Mouse (Mus musculus) lung, embryonic 14.5 days (tissue): ENCODE measurements around the gene Cox7a2l. TPM values are rescaled to one million over a fixed set of nuclear protein-coding genes. Genes with fewer than 3 reads are reported as not detected.

ENCODE experiments used
- ATAC-seq: fragments of 200-750 bp; cut with Nextera tagmentation; 2 replicates; pipeline ENCODE4 v1.8.0; 2017; ENCODE audit warnings: mild to moderate bottlenecking, moderate TSS enrichment, moderate library complexity; ENCODE audit not compliant: insufficient read depth
- DNase-seq: peaks from one replicate; pipeline ENCODE4 v3.0.0-alpha.2; 2015
- H3K27ac ChIP-seq: fragments of 300-500 bp; sonication (generic); 2 replicates; pipeline ENCODE4 v1.5.1; 2014; ENCODE audit warnings: low read depth, mild to moderate bottlenecking, moderate library complexity
- H3K27me3 ChIP-seq: fragments of 300-500 bp; sonication (generic); 2 replicates; pipeline ENCODE4 v1.6.1; 2014; ENCODE audit warnings: low read length, control low read depth; ENCODE audit not compliant: insufficient read depth
- H3K36me3 ChIP-seq: fragments of 300-500 bp; sonication (generic); 2 replicates; pipeline ENCODE4 v1.6.1; 2014; ENCODE audit warnings: control low read depth; ENCODE audit not compliant: insufficient read depth
- H3K4me1 ChIP-seq: fragments of 300-500 bp; sonication (generic); 2 replicates; pipeline ENCODE4 v1.6.1; 2014; ENCODE audit warnings: antibody characterized with exemption, control low read depth; ENCODE audit not compliant: insufficient read depth
- H3K4me2 ChIP-seq: fragments of 300-500 bp; sonication (generic); 2 replicates; pipeline ENCODE4 v1.6.1; 2014; ENCODE audit warnings: mild to moderate bottlenecking
- H3K4me3 ChIP-seq: fragments of 300-500 bp; sonication (generic); 2 replicates; pipeline ENCODE4 v1.5.1; 2014; ENCODE audit warnings: low read depth, low read length
- H3K9ac ChIP-seq: fragments of 300-500 bp; sonication (generic); 2 replicates; pipeline ENCODE4 v1.6.1; 2014
- H3K9me3 ChIP-seq: fragments of 300-500 bp; sonication (generic); 2 replicates; pipeline ENCODE4 v1.6.1; 2016; ENCODE audit warnings: low read depth, low read length, control low read depth
- CTCF ChIP-seq: IDR thresholded peaks from 2 replicates; pipeline ENCODE4 v1.5.1; 2016; ENCODE audit warnings: antibody characterized with exemption, low read depth
- WGBS: fragments of 180-500 bp; shearing (Covaris S2); extraction: QIAGEN DNeasy Blood & Tissue Kit; methylation state at CpG from one replicate; pipeline ENCODE4 v1.1.7; 2014; 5-methylcytosine and 5-hydroxymethylcytosine counted together
- polyA plus RNA-seq: library from polyadenylated mRNA; unstranded; fragments of >200 nt; fragmentation: Nextera tagmentation; extraction: Ambion mirVana; gene quantifications from 2 replicates; pipeline ENCODE4 v1.2.1, GENCODE M21; 2014

Cox7a2l gene
- polyA plus RNA-seq, 1 experiment from 2014 or later, result 175 TPM

- peak; percentile 98 for ATAC-seq
- DNase-seq, result peak; percentile 96
- Histone ChIP-seq H3K9ac (peak overlapping the region; percentile 85), H3K4me3 (peak overlapping the region; percentile 64), H3K4me1 (peaks cover 6% of the 10 kb centered on the region), H3K27ac (peak overlapping the region; percentile 73), H3K27me3 (no peaks in the 10 kb centered on the region), H3K36me3 (no peaks in the 10 kb centered on the region), H3K4me2 (peak overlapping the region; percentile 66), H3K9me3 (no peaks in the 10 kb centered on the region)
- TF ChIP-seq CTCF, result no peak
- WGBS, result under 1% methylated on average over 33 of the region's 33 CpGs
Observed at GRCm38 (mm10) chr17:83514213-83514701, 2.9 kb downstream of the Cox7a2l start.

- DNase-seq, result no peak
- H3K9me3 ChIP-seq, result no peaks in the 10 kb centered on the region
- H3K27ac ChIP-seq, result peak overlapping the region; percentile 73
- H3K4me3 ChIP-seq, result peak overlapping the region; percentile 64
- no peaks in the 10 kb centered on the region for H3K27me3 ChIP-seq
- peak overlapping the region; percentile 66 for H3K4me2 ChIP-seq
- WGBS, result 1% methylated on average over 24 of the region's 24 CpGs
- peaks cover 6% of the 10 kb centered on the region for H3K4me1 ChIP-seq
- ATAC-seq, result peak; percentile 71
- peak; percentile 9; the same call in 1 of the 2 replicates for TF ChIP-seq CTCF
- H3K36me3 ChIP-seq, result no peaks in the 10 kb centered on the region
- H3K9ac ChIP-seq, result peak overlapping the region; percentile 85
Observed at GRCm38 (mm10) chr17:83513655-83514212, 3.4 kb downstream of the Cox7a2l start.

- H3K27me3 ChIP-seq, result no peaks in the 10 kb centered on the region
- 82% methylated on average over 3 of the region's 3 CpGs for WGBS
- peaks cover 6% of the 10 kb centered on the region for H3K4me1 ChIP-seq
- no peak for TF ChIP-seq CTCF
- no peak overlapping the region for H3K4me2 ChIP-seq
- DNase-seq, result no peak
- H3K9ac ChIP-seq, result no peak overlapping the region
- no peaks in the 10 kb centered on the region for H3K36me3 ChIP-seq
- no peak overlapping the region for H3K4me3 ChIP-seq
- ATAC-seq, result no peak
- H3K27ac ChIP-seq, result no peak overlapping the region
- no peaks in the 10 kb centered on the region for H3K9me3 ChIP-seq
Observed at GRCm38 (mm10) chr17:83512130-83512529, 5.0 kb downstream of the Cox7a2l start.

GRCm38 (mm10) chr17:83503693-83504092 lies 13.4 kb downstream of the Cox7a2l start:
- no peak overlapping the region for H3K27ac ChIP-seq
- H3K9ac ChIP-seq, result no peak overlapping the region
- DNase-seq (no peak), ATAC-seq (no peak)
- H3K36me3 ChIP-seq, result peaks cover 40% of the 10 kb centered on the region
- TF ChIP-seq CTCF, result no peak
- H3K9me3 ChIP-seq, result no peaks in the 10 kb centered on the region
- WGBS, result 77% methylated on average over 2 of the region's 2 CpGs
- H3K27me3 ChIP-seq, result no peaks in the 10 kb centered on the region
- no peaks in the 10 kb centered on the region for H3K4me1 ChIP-seq
- no peak overlapping the region for H3K4me2 ChIP-seq
- H3K4me3 ChIP-seq, result no peak overlapping the region

GRCm38 (mm10) chr17:83499692-83500091 lies 17.4 kb downstream of the Cox7a2l start:
- H3K9ac ChIP-seq, result no peak overlapping the region
- ATAC-seq (no peak), DNase-seq (no peak)
- H3K9me3 ChIP-seq, result no peaks in the 10 kb centered on the region
- H3K4me3 ChIP-seq, result no peak overlapping the region
- H3K27ac ChIP-seq, result no peak overlapping the region
- no peaks in the 10 kb centered on the region for H3K4me1 ChIP-seq
- H3K27me3 ChIP-seq, result no peaks in the 10 kb centered on the region
- WGBS, result 86% methylated on average over 4 of the region's 4 CpGs
- H3K4me2 ChIP-seq, result no peak overlapping the region
- peaks cover 54% of the 10 kb centered on the region for H3K36me3 ChIP-seq
- TF ChIP-seq CTCF, result no peak

GRCm38 (mm10) chr17:83498889-83499288 lies 18.2 kb downstream of the Cox7a2l start:
- TF ChIP-seq CTCF, result no peak
- Histone ChIP-seq H3K4me2 (no peak overlapping the region), H3K27ac (no peak overlapping the region), H3K9me3 (no peaks in the 10 kb centered on the region), H3K36me3 (peaks cover 54% of the 10 kb centered on the region), H3K27me3 (no peaks in the 10 kb centered on the region), H3K9ac (no peak overlapping the region), H3K4me3 (no peak overlapping the region), H3K4me1 (no peaks in the 10 kb centered on the region)
- ATAC-seq, result no peak
- 90% methylated on average over 5 of the region's 5 CpGs for WGBS
- DNase-seq, result no peak

- H3K27ac ChIP-seq, result no peak overlapping the region
- TF ChIP-seq CTCF, result no peak
- no peak for ATAC-seq
Observed at GRCm38 (mm10) chr17:83487762-83488161, 29.4 kb downstream of the Cox7a2l start.

More at GRCm38 (mm10) chr17:83487762-83488161, 29.4 kb downstream of the Cox7a2l start:
- no peaks in the 10 kb centered on the region for H3K9me3 ChIP-seq
- no peak overlapping the region for H3K4me2 ChIP-seq
- no peak overlapping the region for H3K9ac ChIP-seq
- WGBS, result 65% methylated on average over 3 of the region's 3 CpGs
- no peak for DNase-seq
- no peak overlapping the region for H3K4me3 ChIP-seq
- no peaks in the 10 kb centered on the region for H3K27me3 ChIP-seq
- H3K36me3 ChIP-seq, result no peaks in the 10 kb centered on the region
- H3K4me1 ChIP-seq, result no peaks in the 10 kb centered on the region
